Mouse (Mus musculus): ENCODE data around the gene Etv3. TPM values are rescaled to one million over a fixed set of nuclear protein-coding genes. Genes with fewer than 3 reads are reported as not detected.
"Not testable (repeated sequence)": the region's sequence is repeated elsewhere in the genome, so short reads cannot be mapped to it uniquely, and the experiment has no call there.

The Etv3 gene
- total and polyA plus RNA-seq, 2 experiments from 2014 or later, result 7.9 to 9.8 TPM

- H3K27me3 ChIP-seq (ENCODE audit: insufficient read depth, low read length), result no peaks in the 10 kb centered on the region
- DNase-seq (ENCODE audit: low spot score) (no peak), ATAC-seq (ENCODE audit: low FRiP score) (no peak)
- H3K9ac ChIP-seq (replicated peaks; ENCODE audit: low read length, poor library complexity, severe bottlenecking), result no peak overlapping the region
- H3K4me1 ChIP-seq (ENCODE audit: insufficient read depth, low read length), result peaks cover 3% of the 10 kb centered on the region; the same call in 1 of the 2 replicates
- no peaks in the 10 kb centered on the region for H3K9me3 ChIP-seq (ENCODE audit: low read length)
- 0 out of 2 replicates have a peak, but pooled peaks cover 6% of the 10 kb centered on the region for H3K36me3 ChIP-seq (ENCODE audit: insufficient read depth, low read length)
- H3K27ac ChIP-seq (ENCODE audit: low read depth, low read length), result no peak overlapping the region
- H3K4me2 ChIP-seq (ENCODE audit: low read depth, low read length, poor library complexity, severe bottlenecking), result no peak overlapping the region
- no peak overlapping the region for H3K4me3 ChIP-seq (ENCODE audit: low read depth, low read length)
- no peak for TF ChIP-seq CTCF (IDR thresholded peaks at IDR 0.05)
- 52% methylated on average over 3 of the region's 3 CpGs for WGBS
Measured at GRCm38 (mm10) chr3:87545554-87545953, 20.3 kb downstream of the Etv3 start.

- 74% methylated on average over 10 of the region's 10 CpGs for WGBS
- no peak overlapping the region for H3K9ac ChIP-seq (replicated peaks; ENCODE audit: low read length, poor library complexity, severe bottlenecking)
- H3K4me3 ChIP-seq (ENCODE audit: low read depth, low read length), result no peak overlapping the region
- DNase-seq (ENCODE audit: low spot score), result no peak
- no peaks in the 10 kb centered on the region for H3K9me3 ChIP-seq (ENCODE audit: low read length)
- H3K4me1 ChIP-seq (ENCODE audit: insufficient read depth, low read length), result no peaks in the 10 kb centered on the region
- H3K27ac ChIP-seq (ENCODE audit: low read depth, low read length), result no peak overlapping the region
- H3K4me2 ChIP-seq (ENCODE audit: low read depth, low read length, poor library complexity, severe bottlenecking), result no peak overlapping the region
- 0 out of 2 replicates have a peak, but pooled peaks cover 6% of the 10 kb centered on the region for H3K36me3 ChIP-seq (ENCODE audit: insufficient read depth, low read length)
- no peaks in the 10 kb centered on the region for H3K27me3 ChIP-seq (ENCODE audit: insufficient read depth, low read length)
- no peak for ATAC-seq (ENCODE audit: low FRiP score)
- TF ChIP-seq CTCF (IDR thresholded peaks at IDR 0.05), result no peak
Measured at GRCm38 (mm10) chr3:87546291-87546721, 21.1 kb downstream of the Etv3 start.

GRCm38 (mm10) chr3:87549908-87550307 is 24.7 kb downstream of the Etv3 start:
- Histone ChIP-seq H3K4me1 (ENCODE audit: insufficient read depth, low read length) (no peaks in the 10 kb centered on the region), H3K36me3 (ENCODE audit: insufficient read depth, low read length) (no peaks in the 10 kb centered on the region), H3K4me3 (ENCODE audit: low read depth, low read length) (no peak overlapping the region), H3K4me2 (ENCODE audit: low read depth, low read length, poor library complexity, severe bottlenecking) (no peak overlapping the region), H3K27me3 (ENCODE audit: insufficient read depth, low read length) (no peaks in the 10 kb centered on the region), H3K27ac (ENCODE audit: low read depth, low read length) (no peak overlapping the region), H3K9ac (replicated peaks; ENCODE audit: low read length, poor library complexity, severe bottlenecking) (no peak overlapping the region), H3K9me3 (ENCODE audit: low read length) (no peaks in the 10 kb centered on the region)
- ATAC-seq (ENCODE audit: low FRiP score) (no peak), DNase-seq (ENCODE audit: low spot score) (no peak)
- no peak for TF ChIP-seq CTCF (IDR thresholded peaks at IDR 0.05)
- 23% methylated on average over 14 of the region's 14 CpGs for WGBS

GRCm38 (mm10) chr3:87552327-87552726 is 27.1 kb downstream of the Etv3 start:
- Histone ChIP-seq H3K27ac (ENCODE audit: low read depth, low read length) (no peak overlapping the region), H3K4me3 (ENCODE audit: low read depth, low read length) (no peak overlapping the region), H3K4me1 (ENCODE audit: insufficient read depth, low read length) (no peaks in the 10 kb centered on the region), H3K9me3 (ENCODE audit: low read length) (no peaks in the 10 kb centered on the region), H3K36me3 (ENCODE audit: insufficient read depth, low read length) (no peaks in the 10 kb centered on the region), H3K27me3 (ENCODE audit: insufficient read depth, low read length) (no peaks in the 10 kb centered on the region), H3K4me2 (ENCODE audit: low read depth, low read length, poor library complexity, severe bottlenecking) (no peak overlapping the region), H3K9ac (replicated peaks; ENCODE audit: low read length, poor library complexity, severe bottlenecking) (no peak overlapping the region)
- DNase-seq (ENCODE audit: low spot score), result no peak
- WGBS, result 92% methylated on average over 4 of the region's 4 CpGs
- no peak for ATAC-seq (ENCODE audit: low FRiP score)
- TF ChIP-seq CTCF (IDR thresholded peaks at IDR 0.05), result no peak

GRCm38 (mm10) chr3:87553196-87553935 is 28.2 kb downstream of the Etv3 start:
- ATAC-seq (ENCODE audit: low FRiP score) (no peak), DNase-seq (ENCODE audit: low spot score) (no peak)
- Histone ChIP-seq H3K4me2 (ENCODE audit: low read depth, low read length, poor library complexity, severe bottlenecking) (no peak overlapping the region), H3K36me3 (ENCODE audit: insufficient read depth, low read length) (no peaks in the 10 kb centered on the region), H3K4me1 (ENCODE audit: insufficient read depth, low read length) (no peaks in the 10 kb centered on the region), H3K4me3 (ENCODE audit: low read depth, low read length) (no peak overlapping the region), H3K9ac (replicated peaks; ENCODE audit: low read length, poor library complexity, severe bottlenecking) (no peak overlapping the region), H3K9me3 (ENCODE audit: low read length) (no peaks in the 10 kb centered on the region), H3K27me3 (ENCODE audit: insufficient read depth, low read length) (no peaks in the 10 kb centered on the region), H3K27ac (ENCODE audit: low read depth, low read length) (no peak overlapping the region)
- 64% methylated on average over 11 of the region's 11 CpGs for WGBS
- no peak for TF ChIP-seq CTCF (IDR thresholded peaks at IDR 0.05)

- not testable (repeated sequence) for H3K36me3 ChIP-seq (ENCODE audit: insufficient read depth, low read length); H3K4me2 ChIP-seq (ENCODE audit: low read depth, low read length, poor library complexity, severe bottlenecking); DNase-seq (ENCODE audit: low spot score); H3K27ac ChIP-seq (ENCODE audit: low read depth, low read length); H3K9ac ChIP-seq (replicated peaks; ENCODE audit: low read length, poor library complexity, severe bottlenecking); H3K27me3 ChIP-seq (ENCODE audit: insufficient read depth, low read length); H3K4me1 ChIP-seq (ENCODE audit: insufficient read depth, low read length); H3K4me3 ChIP-seq (ENCODE audit: low read depth, low read length); ATAC-seq (ENCODE audit: low FRiP score); H3K9me3 ChIP-seq (ENCODE audit: low read length)
- 87% methylated on average over 11 of the region's 13 CpGs for WGBS
Measured at GRCm38 (mm10) chr3:87554859-87555258, 29.7 kb downstream of the Etv3 start.
